Mouse (Mus musculus): Measurements from ENCODE around the gene Cpped1.

DNA sequence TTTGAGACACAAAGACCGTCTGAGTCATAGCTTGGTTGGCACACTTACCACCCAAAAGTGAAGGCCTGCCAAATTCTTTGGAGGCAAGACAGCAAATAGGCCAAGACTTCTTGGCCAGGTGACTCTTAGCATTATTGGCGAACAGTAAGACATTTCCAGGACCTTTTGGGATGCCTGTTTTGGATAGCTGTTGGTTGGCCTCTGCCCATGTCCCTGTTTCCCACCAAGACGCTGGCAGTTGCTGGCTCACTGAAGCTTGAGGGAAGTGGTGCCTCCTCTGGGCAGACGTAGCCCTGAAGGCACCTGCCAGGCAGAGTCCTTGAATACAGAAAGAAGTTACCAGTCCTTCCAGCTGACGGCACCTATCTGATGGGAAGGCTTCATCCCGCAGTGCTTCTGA lies 8.9 kb downstream of the Cpped1 start:
- TF ChIP-seq CTCF (IDR thresholded peaks at IDR 0.05; ENCODE audit: low read depth, low read length) (no peak), GATA1 (IDR thresholded peaks at IDR 0.05; ENCODE audit: borderline replicate concordance, low read length) (no peak), POLR2AphosphoS5 (IDR thresholded peaks at IDR 0.05; ENCODE audit: insufficient replicate concordance, low read depth, low read length) (no peak), TAL1 (conservative IDR thresholded peaks at IDR 0.05; ENCODE audit: low read depth, low read length) (no peak), GATA2 (IDR thresholded peaks at IDR 0.05; ENCODE audit: borderline replicate concordance, low read depth, low read length) (no peak)
